Mouse (Mus musculus) B cell, adult 62 days (primary cell): Measurements from ENCODE around the gene Zpbp. TPM values are rescaled to one million over a fixed set of nuclear protein-coding genes. Genes with fewer than 3 reads are reported as not detected.

ENCODE experiments used
- total RNA-seq: library from RNA; stranded (reverse); gene quantifications from 4 replicates; pipeline ENCODE4 v1.2.4, GENCODE M21; 2023

The Zpbp gene
- 1.5 to 2.9 TPM (median 1.8 TPM) in 4 replicates for total RNA-seq

DNA sequence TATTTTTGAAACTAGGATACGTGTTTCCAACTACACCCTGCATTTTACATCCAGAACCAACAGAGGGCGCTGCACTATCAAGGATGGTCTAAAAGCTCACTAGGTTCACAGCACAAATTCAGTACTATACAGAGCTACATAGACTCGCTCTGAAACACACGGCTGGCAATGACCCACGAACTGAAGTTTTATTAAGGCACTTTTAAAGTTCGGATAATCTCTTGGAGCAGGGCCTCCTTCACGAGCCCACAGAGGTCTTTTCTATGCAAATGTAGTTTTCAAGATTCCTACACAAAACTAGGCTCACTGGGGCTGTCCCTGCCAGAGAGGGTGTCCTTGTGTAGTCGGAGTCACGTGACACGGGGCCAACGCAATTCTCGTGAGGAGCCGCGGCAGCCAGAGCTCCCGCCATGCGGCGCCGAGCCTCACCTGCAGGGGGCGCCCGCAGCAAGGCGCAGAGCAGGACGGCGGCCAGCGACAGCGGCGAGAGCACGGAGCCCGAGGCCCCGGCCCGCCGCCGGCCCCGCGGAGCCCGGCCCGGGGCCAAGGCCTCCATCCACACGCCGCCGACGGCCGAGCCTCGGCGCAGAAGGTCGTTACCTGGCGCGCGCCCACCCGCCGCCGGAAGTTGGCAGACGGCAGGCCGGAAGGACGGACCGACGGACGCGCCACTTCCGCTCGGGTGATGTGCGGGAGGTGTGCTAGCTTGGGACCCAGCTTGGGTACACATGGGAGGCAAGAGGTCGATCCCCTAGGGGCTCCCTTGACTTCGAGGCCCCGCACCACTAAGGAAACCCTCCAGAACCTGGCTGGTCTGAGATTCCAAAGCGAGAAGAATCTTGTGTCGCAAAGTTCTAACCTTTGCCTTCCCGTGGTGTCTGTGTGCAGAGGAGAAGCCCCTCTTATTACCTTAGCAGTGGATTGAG lies at the start of gene Zpbp, which contains the start of gene Spata48:
TSS of gene Zpbp (minus strand) at position 774 of the 926 bp plus-strand sequence.
TSS of gene Spata48 (plus strand) at position 460 of the 926 bp plus-strand sequence.

Other genes starting within 250 kb of the Zpbp start
- 4.7 to 6.7 TPM (median 5.7 TPM) in 4 replicates for gene Spata48, start 314 bp downstream of the Zpbp start, total RNA-seq
- not detected in 4 replicates for gene 4930512M02Rik, start 165.4 kb upstream of the Zpbp start, total RNA-seq
- 330 to 364 TPM (median 352 TPM) in 4 replicates for gene Ikzf1, start 222.6 kb upstream of the Zpbp start, total RNA-seq